Mouse (Mus musculus): ENCODE data around the gene Evx2. TPM values are rescaled to one million over a fixed set of nuclear protein-coding genes. Genes with fewer than 3 reads are reported as not detected.
A peak's percentile ranks its signal among the peaks of the same experiment; 100 is the strongest.

The Evx2 gene
- polyA plus RNA-seq, 1 experiment from 2014 or later: not detected

DNA sequence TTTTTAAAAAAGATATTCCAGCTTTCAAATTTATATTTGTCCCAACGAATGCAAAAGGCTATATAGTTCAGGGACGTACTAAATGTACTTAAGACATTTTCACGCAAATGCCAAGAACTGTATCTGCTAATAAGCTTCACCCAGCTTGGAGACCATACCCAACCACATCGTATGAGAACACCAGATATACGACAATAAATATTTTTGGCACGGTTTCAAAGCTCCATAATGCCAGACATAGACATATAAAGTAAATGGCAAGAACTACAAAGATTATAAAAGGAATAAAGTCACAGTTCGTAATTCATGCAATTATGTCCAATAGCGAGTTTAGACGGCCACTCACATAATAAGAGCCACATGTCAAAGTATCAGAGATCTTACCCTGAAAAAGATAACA is 41.7 kb downstream of the Evx2 start:
- no peaks in the 10 kb centered on the region for H3K27me3 ChIP-seq (ENCODE audit: insufficient read depth, low read length)
- no peak for ATAC-seq
- H3K4me1 ChIP-seq (ENCODE audit: insufficient read depth): no peaks in the 10 kb centered on the region
- H3K4me3 ChIP-seq (ENCODE audit: low read depth, low read length): no peak overlapping the region
- no peaks in the 10 kb centered on the region for H3K9me3 ChIP-seq (ENCODE audit: low read length)
- WGBS (ENCODE audit: insufficient replicate concordance): 76% methylated on average over 9 of the region's 9 CpGs
- H3K4me2 ChIP-seq (ENCODE audit: low read depth, low read length): no peak overlapping the region
- no peak for DNase-seq
- no peak overlapping the region for H3K27ac ChIP-seq (ENCODE audit: low read depth)
- no peaks in the 10 kb centered on the region for H3K36me3 ChIP-seq (replicated peaks; ENCODE audit: insufficient read depth, low read length)
- no peak overlapping the region for H3K9ac ChIP-seq (replicated peaks)
- TF ChIP-seq CTCF (IDR thresholded peaks at IDR 0.05; ENCODE audit: low read depth) (no peak), EP300 (IDR thresholded peaks at IDR 0.05; ENCODE audit: low read depth) (no peak)

DNA sequence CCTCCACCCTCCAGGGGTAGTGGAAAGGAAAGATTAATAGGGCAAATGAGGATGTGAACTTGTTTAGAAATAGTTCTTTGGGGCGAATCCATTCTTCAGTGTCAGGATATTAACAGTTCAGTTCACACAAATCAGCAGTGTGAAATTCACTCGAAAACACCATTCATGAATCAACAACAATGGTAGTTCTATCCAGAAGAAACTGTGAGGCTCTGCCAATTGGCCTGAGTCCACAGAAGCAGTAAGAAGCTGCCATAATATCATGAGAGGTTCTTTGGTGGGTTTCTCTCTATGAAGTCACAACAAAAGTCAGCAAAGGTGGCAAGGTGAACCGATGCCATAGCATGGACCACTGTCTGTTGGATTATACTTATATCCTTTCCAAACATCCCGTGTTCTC is 48.0 kb downstream of the Evx2 start:
- no peaks in the 10 kb centered on the region for H3K4me1 ChIP-seq (ENCODE audit: insufficient read depth)
- WGBS (ENCODE audit: insufficient replicate concordance): 69% methylated on average over 4 of the region's 4 CpGs
- no peak for ATAC-seq

DNA sequence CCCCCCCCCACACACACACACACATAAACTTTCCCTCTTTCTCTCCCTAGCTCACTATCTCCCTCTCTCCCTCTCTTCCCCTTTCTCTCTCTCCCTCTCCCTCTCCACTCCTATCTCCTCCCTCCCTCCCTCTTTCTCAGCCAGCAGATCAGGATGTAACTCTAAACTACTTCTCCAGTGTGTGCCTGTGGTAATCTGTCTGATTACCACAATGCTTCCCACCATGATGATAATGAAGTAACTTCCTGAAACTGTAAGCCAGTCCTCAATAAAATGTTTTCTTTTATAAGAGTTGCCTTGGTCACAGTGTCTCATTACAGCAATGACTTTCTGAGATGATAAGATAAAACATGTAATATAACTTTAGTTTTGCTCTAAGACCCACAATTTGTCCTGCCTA is 50.0 kb downstream of the Evx2 start:
- no peak for TF ChIP-seq EP300 (IDR thresholded peaks at IDR 0.05; ENCODE audit: low read depth)
- no peak for ATAC-seq

More for the DNA sequence above, 48.0 kb downstream of the Evx2 start:
- no peak for DNase-seq
- no peaks in the 10 kb centered on the region; the same call in 1 of the 2 replicates for H3K9me3 ChIP-seq (ENCODE audit: low read length)
- no peaks in the 10 kb centered on the region for H3K27me3 ChIP-seq (ENCODE audit: insufficient read depth, low read length)
- H3K27ac ChIP-seq (ENCODE audit: low read depth): no peak overlapping the region
- H3K4me3 ChIP-seq (ENCODE audit: low read depth, low read length): no peak overlapping the region
- no peaks in the 10 kb centered on the region for H3K36me3 ChIP-seq (replicated peaks; ENCODE audit: insufficient read depth, low read length)
- no peak overlapping the region for H3K4me2 ChIP-seq (ENCODE audit: low read depth, low read length)
- TF ChIP-seq EP300 (IDR thresholded peaks at IDR 0.05; ENCODE audit: low read depth) (no peak), CTCF (IDR thresholded peaks at IDR 0.05; ENCODE audit: low read depth) (no peak)
- H3K9ac ChIP-seq (replicated peaks): no peak overlapping the region

DNA sequence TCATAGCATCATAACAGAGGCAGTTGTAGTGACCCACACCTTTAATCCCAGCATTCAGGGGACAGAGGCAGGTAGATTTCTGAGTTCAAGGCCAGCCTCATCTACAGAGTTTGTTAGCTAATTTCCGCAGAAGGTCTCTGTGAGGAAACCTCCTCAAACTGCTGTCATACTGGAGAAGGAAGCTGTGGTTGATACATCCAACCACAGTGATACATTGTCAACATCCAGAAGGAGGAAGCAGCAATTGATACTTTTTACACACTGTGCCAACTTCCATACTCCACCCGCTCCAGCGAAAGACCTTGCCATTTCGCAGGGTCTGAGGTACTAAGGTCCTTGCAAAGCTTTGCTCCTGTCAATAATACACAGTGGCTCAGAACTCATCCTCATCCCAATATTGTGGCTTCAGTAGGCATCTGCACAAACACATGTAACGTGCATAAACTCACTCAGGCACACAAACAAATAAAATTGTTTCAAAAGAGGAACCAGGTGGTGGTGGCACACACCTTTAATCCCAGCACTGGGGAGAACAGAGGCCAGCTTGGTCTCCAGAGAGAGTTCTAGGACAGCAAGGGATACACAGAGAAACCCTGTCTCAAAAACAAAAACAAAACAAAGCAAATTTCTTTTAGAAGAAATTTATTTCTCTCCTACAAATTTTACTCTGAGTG is 53.1 kb downstream of the Evx2 start:
- no peaks in the 10 kb centered on the region; the same call in 1 of the 2 replicates for H3K9me3 ChIP-seq (ENCODE audit: low read length)
- ATAC-seq (peak; percentile 31; the same call in 1 of the 2 replicates), DNase-seq (peak; percentile 15)
- H3K36me3 ChIP-seq (replicated peaks; ENCODE audit: insufficient read depth, low read length): no peaks in the 10 kb centered on the region
- H3K27ac ChIP-seq (ENCODE audit: low read depth): peak overlapping the region; percentile 39
- no peaks in the 10 kb centered on the region for H3K27me3 ChIP-seq (ENCODE audit: insufficient read depth, low read length)
- no peak overlapping the region for H3K9ac ChIP-seq (replicated peaks)
- H3K4me1 ChIP-seq (ENCODE audit: insufficient read depth): no peaks in the 10 kb centered on the region
- H3K4me2 ChIP-seq (ENCODE audit: low read depth, low read length): no peak overlapping the region
- H3K4me3 ChIP-seq (ENCODE audit: low read depth, low read length): no peak overlapping the region
- 34% methylated on average over 5 of the region's 5 CpGs for WGBS (ENCODE audit: insufficient replicate concordance)
- TF ChIP-seq CTCF (IDR thresholded peaks at IDR 0.05; ENCODE audit: low read depth): no peak
- TF ChIP-seq EP300 (IDR thresholded peaks at IDR 0.05; ENCODE audit: low read depth): no peak

More for the DNA sequence above, 50.0 kb downstream of the Evx2 start:
- Histone ChIP-seq H3K4me3 (ENCODE audit: low read depth, low read length) (no peak overlapping the region), H3K27ac (ENCODE audit: low read depth) (no peak overlapping the region), H3K36me3 (replicated peaks; ENCODE audit: insufficient read depth, low read length) (no peaks in the 10 kb centered on the region), H3K9me3 (ENCODE audit: low read length) (no peaks in the 10 kb centered on the region; the same call in 1 of the 2 replicates), H3K9ac (replicated peaks) (no peak overlapping the region), H3K27me3 (ENCODE audit: insufficient read depth, low read length) (no peaks in the 10 kb centered on the region), H3K4me2 (ENCODE audit: low read depth, low read length) (no peak overlapping the region), H3K4me1 (ENCODE audit: insufficient read depth) (no peaks in the 10 kb centered on the region)
- no peak for DNase-seq

DNA sequence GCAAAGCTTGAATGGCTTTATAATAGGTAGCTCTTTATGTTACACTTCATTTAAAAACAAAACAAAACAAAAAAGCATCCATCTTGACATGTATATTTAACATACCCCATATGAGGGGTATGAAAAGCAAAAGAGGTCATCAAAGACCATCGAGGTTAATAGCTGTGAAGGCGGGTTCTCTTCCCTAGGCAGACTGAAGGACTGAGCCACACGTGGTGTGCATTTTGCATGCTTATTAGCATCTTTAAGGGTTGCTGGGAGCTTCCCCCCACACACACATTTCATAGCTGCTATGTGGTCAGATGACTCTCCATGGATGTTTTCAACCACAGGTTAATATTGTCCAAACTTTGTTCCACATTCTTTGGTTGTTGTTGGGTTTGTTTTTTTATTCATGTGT is 55.3 kb downstream of the Evx2 start:
- H3K9ac ChIP-seq (replicated peaks): no peak overlapping the region
- no peaks in the 10 kb centered on the region for H3K4me1 ChIP-seq (ENCODE audit: insufficient read depth)
- DNase-seq (no peak), ATAC-seq (no peak)
- 54% methylated on average over 3 of the region's 3 CpGs for WGBS (ENCODE audit: insufficient replicate concordance)
- no peaks in the 10 kb centered on the region for H3K36me3 ChIP-seq (replicated peaks; ENCODE audit: insufficient read depth, low read length)
- no peaks in the 10 kb centered on the region for H3K9me3 ChIP-seq (ENCODE audit: low read length)
- H3K4me3 ChIP-seq (ENCODE audit: low read depth, low read length): no peak overlapping the region
- no peak overlapping the region for H3K4me2 ChIP-seq (ENCODE audit: low read depth, low read length)
- no peaks in the 10 kb centered on the region for H3K27me3 ChIP-seq (ENCODE audit: insufficient read depth, low read length)
- no peak overlapping the region for H3K27ac ChIP-seq (ENCODE audit: low read depth)
- TF ChIP-seq CTCF (IDR thresholded peaks at IDR 0.05; ENCODE audit: low read depth) (no peak), EP300 (IDR thresholded peaks at IDR 0.05; ENCODE audit: low read depth) (no peak)

Small RNA genes within 50 kb of the gene (microRNA-seq; reads per million reads assigned to microRNA genes)
- not detected for gene Gm44463

Other genes starting within 250 kb of the Evx2 start
- gene Lnpk, start 80.1 kb downstream of the Evx2 start, polyA plus RNA-seq (2015; fragmentation: Nextera tagmentation; extraction: Ambion mirVana): 9.6 and 11.1 TPM in 2 replicates
- not detected in 2 replicates for gene Hoxd13, start 8.8 kb upstream of the Evx2 start, polyA plus RNA-seq (2015; fragmentation: Nextera tagmentation; extraction: Ambion mirVana)
- gene Hoxd12, start 15.5 kb upstream of the Evx2 start, polyA plus RNA-seq (2015; fragmentation: Nextera tagmentation; extraction: Ambion mirVana): not detected in 2 replicates
- gene Hoxd11, start 20.0 kb upstream of the Evx2 start, polyA plus RNA-seq (2015; fragmentation: Nextera tagmentation; extraction: Ambion mirVana): not detected in 2 replicates
- gene Hoxd10, start 32.4 kb upstream of the Evx2 start, polyA plus RNA-seq (2015; fragmentation: Nextera tagmentation; extraction: Ambion mirVana): not detected in 2 replicates
- not detected in 2 replicates for gene Hoxd9, start 38.2 kb upstream of the Evx2 start, polyA plus RNA-seq (2015; fragmentation: Nextera tagmentation; extraction: Ambion mirVana)
- 0.04 TPM in 1 of 2 replicates, not detected in the other for gene Hoxd8, start 45.1 kb upstream of the Evx2 start, polyA plus RNA-seq (2015; fragmentation: Nextera tagmentation; extraction: Ambion mirVana)
- not detected in 2 replicates for gene Hoxd3, start 52.4 kb upstream of the Evx2 start, polyA plus RNA-seq (2015; fragmentation: Nextera tagmentation; extraction: Ambion mirVana)
- not detected in 2 replicates for gene Hoxd4, start 52.4 kb upstream of the Evx2 start, polyA plus RNA-seq (2015; fragmentation: Nextera tagmentation; extraction: Ambion mirVana)
- gene Gm28230, start 67.2 kb upstream of the Evx2 start, polyA plus RNA-seq (2015; fragmentation: Nextera tagmentation; extraction: Ambion mirVana): not detected in 2 replicates
- not detected in 2 replicates for gene Hoxd1, start 103.4 kb upstream of the Evx2 start, polyA plus RNA-seq (2015; fragmentation: Nextera tagmentation; extraction: Ambion mirVana)
- 60.7 and 66.0 TPM in 2 replicates for gene Mtx2, start 166.2 kb upstream of the Evx2 start, polyA plus RNA-seq (2015; fragmentation: Nextera tagmentation; extraction: Ambion mirVana)

All from liver, postnatal 0 days (tissue).